Mouse (Mus musculus): ENCODE data around the gene Pkd1.

Gene Pkd1

GRCm38 (mm10) chr17:24604557-24604956 is 54.9 kb downstream of the Pkd1 start:
- no peak for DNase-seq (ENCODE audit: low read depth, low spot score)

GRCm38 (mm10) chr17:24608370-24608769 is 58.7 kb downstream of the Pkd1 start:
- no peak for DNase-seq (ENCODE audit: low read depth, low spot score)

- no peak for DNase-seq (ENCODE audit: low read depth, low spot score)
Measured at GRCm38 (mm10) chr17:24608874-24609273, 59.2 kb downstream of the Pkd1 start.

GRCm38 (mm10) chr17:24610711-24611110 is 61.1 kb downstream of the Pkd1 start:
- no peak for DNase-seq (ENCODE audit: low read depth, low spot score)

- DNase-seq (ENCODE audit: low read depth, low spot score): no peak
Measured at GRCm38 (mm10) chr17:24617561-24618194, 68.0 kb downstream of the Pkd1 start.

GRCm38 (mm10) chr17:24625472-24625871 is 75.8 kb downstream of the Pkd1 start:
- no peak for DNase-seq (ENCODE audit: low read depth, low spot score)

GRCm38 (mm10) chr17:24628646-24629045 is 79.0 kb downstream of the Pkd1 start:
- DNase-seq (ENCODE audit: low read depth, low spot score): peak; percentile 82

- no peak for DNase-seq (ENCODE audit: low read depth, low spot score)
Measured at GRCm38 (mm10) chr17:24630072-24630471, 80.4 kb downstream of the Pkd1 start.

- DNase-seq (ENCODE audit: low read depth, low spot score): peak; percentile 86
Measured at GRCm38 (mm10) chr17:24632167-24632812, 82.7 kb downstream of the Pkd1 start, which contains the start of the genes Tsc2 and Nthl1. Tsc2 (minus strand) TSS chr17:24632630. Nthl1 (plus strand) TSS chr17:24632680.

GRCm38 (mm10) chr17:24632813-24633449 is 83.3 kb downstream of the Pkd1 start:
- DNase-seq (ENCODE audit: low read depth, low spot score): no peak

GRCm38 (mm10) chr17:24633831-24634230 is 84.2 kb downstream of the Pkd1 start:
- DNase-seq (ENCODE audit: low read depth, low spot score): no peak

- no peak for DNase-seq (ENCODE audit: low read depth, low spot score)
Measured at GRCm38 (mm10) chr17:24635024-24635423, 85.4 kb downstream of the Pkd1 start.

GRCm38 (mm10) chr17:24635694-24636093 is 86.1 kb downstream of the Pkd1 start:
- no peak for DNase-seq (ENCODE audit: low read depth, low spot score)

GRCm38 (mm10) chr17:24636781-24637481 is 87.3 kb downstream of the Pkd1 start:
- DNase-seq (ENCODE audit: low read depth, low spot score): no peak

GRCm38 (mm10) chr17:24638214-24638613 is 88.6 kb downstream of the Pkd1 start:
- no peak for DNase-seq (ENCODE audit: low read depth, low spot score)

GRCm38 (mm10) chr17:24638840-24639239 is 89.2 kb downstream of the Pkd1 start:
- no peak for DNase-seq (ENCODE audit: low read depth, low spot score)

- DNase-seq (ENCODE audit: low read depth, low spot score): no peak
Measured at GRCm38 (mm10) chr17:24639571-24639988, 89.9 kb downstream of the Pkd1 start.

- no peak for DNase-seq (ENCODE audit: low read depth, low spot score)
Measured at GRCm38 (mm10) chr17:24640119-24640518, 90.5 kb downstream of the Pkd1 start.

- no peak for DNase-seq (ENCODE audit: low read depth, low spot score)
Measured at GRCm38 (mm10) chr17:24640581-24640980, 90.9 kb downstream of the Pkd1 start.

GRCm38 (mm10) chr17:24641944-24642343 is 92.3 kb downstream of the Pkd1 start:
- no peak for DNase-seq (ENCODE audit: low read depth, low spot score)

GRCm38 (mm10) chr17:24642791-24643343 is 93.2 kb downstream of the Pkd1 start:
- DNase-seq (ENCODE audit: low read depth, low spot score): no peak
